Mouse (Mus musculus) spleen, postnatal 36 days (tissue): ENCODE results near the gene Cfap97d1.
A peak's percentile ranks its signal among the peaks of the same experiment; 100 is the strongest.

ENCODE experiments used
- DNase-seq, 2 experiments: peaks; one replicate each; pipeline ENCODE4 v3.0.0; 2022; ENCODE audit warnings: low spot score in 2 of 2, mixed read lengths in 1 of 2

Cfap97d1 gene

GRCm38 (mm10) chr11:102008954-102009637 lies 25.0 kb downstream of the Cfap97d1 start:
- no peak for DNase-seq

GRCm38 (mm10) chr11:102010140-102010539 lies 26.1 kb downstream of the Cfap97d1 start:
- no peak for DNase-seq

GRCm38 (mm10) chr11:102011510-102011909 lies 27.4 kb downstream of the Cfap97d1 start:
- no peak for DNase-seq

GRCm38 (mm10) chr11:102013201-102013600 lies 29.1 kb downstream of the Cfap97d1 start:
- DNase-seq = no peak

GRCm38 (mm10) chr11:102015472-102015871 lies 31.4 kb downstream of the Cfap97d1 start:
- peak; percentile 18 to 20 for DNase-seq

- no peak for DNase-seq
These were observed 32.1 kb downstream of the Cfap97d1 start for GRCm38 (mm10) chr11:102016136-102016535.

- DNase-seq = no peak
These were observed 35.7 kb downstream of the Cfap97d1 start for GRCm38 (mm10) chr11:102019736-102020135.

GRCm38 (mm10) chr11:102021196-102021595 lies 37.1 kb downstream of the Cfap97d1 start:
- no peak for DNase-seq

- no peak for DNase-seq
These were observed 39.3 kb downstream of the Cfap97d1 start for GRCm38 (mm10) chr11:102023406-102023805.

- no peak for DNase-seq
These were observed 40.1 kb downstream of the Cfap97d1 start for GRCm38 (mm10) chr11:102024084-102024758.

- no peak for DNase-seq
These were observed 40.8 kb downstream of the Cfap97d1 start for GRCm38 (mm10) chr11:102024875-102025274.

GRCm38 (mm10) chr11:102025354-102025753 lies 41.3 kb downstream of the Cfap97d1 start:
- DNase-seq = no peak

GRCm38 (mm10) chr11:102025991-102026660 lies 42.0 kb downstream of the Cfap97d1 start:
- no peak for DNase-seq

- no peak for DNase-seq
These were observed 42.7 kb downstream of the Cfap97d1 start for GRCm38 (mm10) chr11:102026694-102027360.

- no peak for DNase-seq
These were observed 43.4 kb downstream of the Cfap97d1 start for GRCm38 (mm10) chr11:102027361-102028017.

GRCm38 (mm10) chr11:102028087-102028816 lies 44.2 kb downstream of the Cfap97d1 start, which contains the start of gene Mpp3:
Gene Mpp3, minus strand, starts transcription at chr11:102028461.
- DNase-seq = no peak

GRCm38 (mm10) chr11:102029304-102029703 lies 45.2 kb downstream of the Cfap97d1 start:
- no peak for DNase-seq

GRCm38 (mm10) chr11:102029966-102030365 lies 45.9 kb downstream of the Cfap97d1 start:
- no peak for DNase-seq

GRCm38 (mm10) chr11:102031149-102031548 lies 47.1 kb downstream of the Cfap97d1 start:
- no peak for DNase-seq

- DNase-seq = no peak
These were observed 49.0 kb downstream of the Cfap97d1 start for GRCm38 (mm10) chr11:102033055-102033591.

GRCm38 (mm10) chr11:102034887-102035286 lies 50.8 kb downstream of the Cfap97d1 start:
- DNase-seq = no peak
